Mouse (Mus musculus): ENCODE data around the gene Hoxa9.
A peak's percentile ranks its signal among the peaks of the same experiment; 100 is the strongest.

Gene Hoxa9

GRCm38 (mm10) chr6:52261751-52262462 is 31.0 kb upstream of the Hoxa9 start:
- no peak for DNase-seq (ENCODE audit: low read depth, low spot score)

- DNase-seq (ENCODE audit: low read depth, low spot score): peak; percentile 76
Observed at GRCm38 (mm10) chr6:52260654-52261575, 30.0 kb upstream of the Hoxa9 start, which contains the start of gene Hoxa13. Gene Hoxa13, minus strand, starts transcription at chr6:52260880.

DNA sequence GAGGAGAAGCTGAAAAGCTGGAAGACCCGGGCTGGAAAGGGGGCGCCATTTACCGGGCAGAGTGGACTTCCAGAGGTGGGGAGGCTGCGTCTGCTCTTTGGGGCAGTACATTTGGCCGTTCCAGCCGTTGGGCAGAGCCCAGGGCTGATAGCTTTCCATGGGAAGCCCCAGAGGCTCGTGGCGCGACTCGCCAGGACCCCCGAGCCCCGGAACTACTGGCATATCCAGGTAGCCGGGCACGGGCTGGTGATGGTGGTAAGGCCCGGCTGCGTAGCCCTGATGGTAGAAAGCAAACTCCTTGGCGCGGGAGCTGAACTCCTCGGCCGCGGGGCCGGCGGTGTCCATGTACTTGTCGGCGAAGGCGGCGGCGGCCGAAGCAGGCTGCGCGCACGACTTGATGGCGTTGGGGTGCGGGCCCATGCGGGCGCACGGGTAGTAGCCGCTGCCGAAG is 28.9 kb upstream of the Hoxa9 start:
- DNase-seq (ENCODE audit: low read depth, low spot score): peak; percentile 62

- peak; percentile 62 for DNase-seq (ENCODE audit: low read depth, low spot score)
Observed at GRCm38 (mm10) chr6:52259081-52259790, 28.3 kb upstream of the Hoxa9 start.

DNA sequence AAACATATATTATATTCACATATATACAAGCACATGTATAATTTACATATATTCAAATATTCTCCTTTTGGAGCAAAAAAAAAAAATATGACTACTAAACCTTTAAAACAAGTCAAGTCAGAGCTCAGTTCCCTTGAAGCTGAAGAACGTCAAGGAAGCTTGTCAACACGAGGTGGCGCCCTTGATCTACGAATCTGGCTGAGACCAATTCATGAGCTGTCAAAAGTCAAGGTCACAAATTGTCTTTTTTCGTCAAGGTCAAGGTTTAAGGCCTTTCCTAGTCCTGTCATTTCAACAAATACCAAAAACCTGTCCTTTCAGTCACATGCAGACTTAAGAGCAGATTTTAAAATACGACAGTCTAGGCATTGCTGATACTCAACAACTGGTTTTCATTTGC is 26.1 kb upstream of the Hoxa9 start:
- DNase-seq (ENCODE audit: low read depth, low spot score): peak; percentile 78

- DNase-seq (ENCODE audit: low read depth, low spot score): peak; percentile 57
Observed at GRCm38 (mm10) chr6:52253511-52254500, 22.9 kb upstream of the Hoxa9 start.

GRCm38 (mm10) chr6:52252775-52253376 is 22.0 kb upstream of the Hoxa9 start:
- peak; percentile 70 for DNase-seq (ENCODE audit: low read depth, low spot score)

GRCm38 (mm10) chr6:52252016-52252774 is 21.3 kb upstream of the Hoxa9 start:
- peak; percentile 55 for DNase-seq (ENCODE audit: low read depth, low spot score)

DNA sequence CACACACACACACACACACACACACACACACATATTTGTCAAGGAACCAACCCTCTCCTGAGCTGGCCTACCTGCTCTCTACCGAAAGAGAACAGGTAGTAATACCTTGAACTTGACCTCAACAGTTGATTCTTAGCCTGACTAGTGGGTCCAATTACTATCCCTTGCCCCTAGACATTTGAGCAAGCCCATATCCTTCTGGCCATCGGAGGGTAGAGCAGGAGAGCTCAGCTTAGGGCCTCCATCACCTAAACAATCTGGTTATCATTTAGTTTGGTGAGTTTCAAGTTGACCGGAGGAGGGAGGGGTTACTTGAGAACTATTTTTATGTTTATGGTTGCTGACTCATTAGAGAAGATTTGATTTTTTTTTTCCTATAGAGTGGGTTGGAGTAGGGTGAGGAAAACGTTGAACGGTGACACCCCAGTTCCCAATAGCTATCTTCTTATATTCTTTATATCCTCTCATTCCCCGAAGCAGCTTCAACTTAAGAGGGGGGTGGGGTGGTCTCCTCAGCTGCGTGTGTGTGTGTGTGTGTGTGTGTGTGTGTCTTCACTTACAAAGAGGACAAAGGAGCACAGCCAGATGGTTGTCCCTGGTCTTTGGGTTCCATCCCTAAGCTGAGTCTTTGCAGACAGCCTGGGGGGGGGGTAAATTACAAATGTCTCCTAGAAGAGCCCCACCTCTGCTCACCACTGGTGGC is 20.4 kb upstream of the Hoxa9 start:
- DNase-seq (ENCODE audit: low read depth, low spot score): no peak

- no peak for DNase-seq (ENCODE audit: low read depth, low spot score)
Observed at GRCm38 (mm10) chr6:52249826-52250225, 18.9 kb upstream of the Hoxa9 start.

GRCm38 (mm10) chr6:52249415-52249738 is 18.5 kb upstream of the Hoxa9 start:
- no peak for DNase-seq (ENCODE audit: low read depth, low spot score)

GRCm38 (mm10) chr6:52248638-52249414 is 17.9 kb upstream of the Hoxa9 start:
- peak; percentile 43 for DNase-seq (ENCODE audit: low read depth, low spot score)

GRCm38 (mm10) chr6:52247766-52248637 is 17.1 kb upstream of the Hoxa9 start:
- peak; percentile 58 for DNase-seq (ENCODE audit: low read depth, low spot score)

- no peak for DNase-seq (ENCODE audit: low read depth, low spot score)
Observed at GRCm38 (mm10) chr6:52246916-52247315, 16.0 kb upstream of the Hoxa9 start.

DNA sequence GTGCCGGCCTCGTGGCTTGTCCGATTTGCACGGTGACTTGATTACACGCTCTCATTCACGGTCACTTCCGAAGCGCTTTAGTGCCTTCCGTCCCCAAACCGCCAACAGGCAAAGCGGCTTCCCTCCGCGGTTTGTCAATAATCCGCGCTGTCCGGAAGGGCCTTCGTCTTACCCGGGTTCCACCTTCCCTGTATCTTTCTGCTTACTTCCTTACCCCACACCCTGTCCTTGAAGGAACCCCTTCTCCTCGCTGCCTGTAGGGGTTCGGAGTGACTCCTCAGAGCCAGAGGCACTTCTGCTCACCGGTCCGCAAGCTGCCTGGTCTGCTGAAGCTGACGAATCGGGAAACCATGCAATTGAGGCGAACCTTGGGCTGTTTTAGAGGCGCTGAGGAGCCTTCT is 15.5 kb upstream of the Hoxa9 start:
- peak; percentile 66 for DNase-seq (ENCODE audit: low read depth, low spot score)

DNA sequence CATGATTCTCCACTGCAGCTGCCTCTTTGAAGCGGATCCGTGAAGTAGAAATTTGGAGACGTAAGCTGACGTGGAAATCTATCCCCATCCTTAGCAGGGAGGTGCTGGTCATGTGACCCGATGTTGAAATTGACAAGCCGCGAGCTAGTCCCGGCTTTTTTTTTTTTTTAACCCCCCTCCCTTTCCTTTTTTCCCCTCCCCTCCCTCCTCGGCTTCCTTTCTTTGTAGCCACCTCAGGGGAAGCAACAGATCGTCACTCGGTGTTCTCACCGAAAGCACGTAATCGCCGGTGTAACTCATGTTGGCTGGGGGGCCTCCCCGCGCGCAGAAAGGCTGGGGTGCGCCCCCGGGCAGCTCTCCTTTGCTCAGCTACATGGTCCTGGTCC is 14.9 kb upstream of the Hoxa9 start, which contains the start of gene Hoxa11:
Hoxa11 (minus strand) TSS at position 54 of the 386 bp plus-strand sequence.
- DNase-seq (ENCODE audit: low read depth, low spot score): no peak
